Mouse (Mus musculus): ENCODE results near the gene Gm20708.

- TF ChIP-seq POLR2A (IDR thresholded peaks at IDR 0.05; ENCODE audit: extremely low read depth, insufficient read depth, low read length) = peak; percentile 94
- TF ChIP-seq CTCF (IDR thresholded peaks at IDR 0.05; ENCODE audit: extremely low read depth, insufficient read depth, low read length) = no peak
Measured at GRCm38 (mm10) chr11:117848985-117849671, 39.7 kb downstream of the Gm20708 start, which contains the start of gene Birc5.
